Mouse (Mus musculus): ENCODE data around the gene Lipe. TPM values are rescaled to one million over a fixed set of nuclear protein-coding genes. Genes with fewer than 3 reads are reported as not detected.

Lipe gene
- total and polyA plus RNA-seq, 2 experiments from 2014 or later: 6.9 to 11.6 TPM

DNA sequence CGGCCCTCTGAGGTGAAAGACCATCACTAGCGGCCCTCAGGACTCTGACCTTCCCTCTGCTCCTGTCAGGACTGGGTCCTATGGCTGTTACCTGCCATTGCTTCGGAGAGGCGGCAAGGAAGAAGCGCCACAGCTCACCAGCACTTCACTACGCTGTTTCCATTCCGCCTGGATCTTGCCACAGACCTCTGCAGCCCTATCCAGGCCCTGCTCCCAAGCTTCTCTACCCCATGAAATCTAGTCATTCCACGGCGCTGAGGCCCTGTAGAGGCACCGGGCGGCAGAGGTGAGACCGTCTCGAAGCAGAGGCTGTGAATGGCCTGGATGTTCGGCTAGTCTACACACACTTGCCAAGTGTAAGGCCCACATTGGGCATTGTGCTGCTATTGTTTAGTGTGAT, 1.9 kb downstream of the Lipe start:
- H3K27me3 ChIP-seq (ENCODE audit: insufficient read depth, low read length): no peaks in the 10 kb centered on the region
- H3K4me2 ChIP-seq (ENCODE audit: low read depth, low read length, poor library complexity, severe bottlenecking): peak overlapping the region; percentile 57
- DNase-seq (ENCODE audit: low spot score) (no peak), ATAC-seq (ENCODE audit: low FRiP score) (no peak)
- H3K4me1 ChIP-seq (ENCODE audit: insufficient read depth, low read length): peaks cover 4% of the 10 kb centered on the region; the same call in 1 of the 2 replicates
- no peaks in the 10 kb centered on the region for H3K36me3 ChIP-seq (ENCODE audit: insufficient read depth, low read length)
- peak overlapping the region; percentile 67 for H3K4me3 ChIP-seq (ENCODE audit: low read depth, low read length)
- no peak for TF ChIP-seq CTCF (IDR thresholded peaks at IDR 0.05)
- no peak overlapping the region for H3K27ac ChIP-seq (ENCODE audit: low read depth, low read length)
- H3K9ac ChIP-seq (replicated peaks; ENCODE audit: low read length, poor library complexity, severe bottlenecking): no peak overlapping the region
- WGBS: 89% methylated on average over 14 of the region's 14 CpGs
- H3K9me3 ChIP-seq (ENCODE audit: low read length): no peaks in the 10 kb centered on the region

DNA sequence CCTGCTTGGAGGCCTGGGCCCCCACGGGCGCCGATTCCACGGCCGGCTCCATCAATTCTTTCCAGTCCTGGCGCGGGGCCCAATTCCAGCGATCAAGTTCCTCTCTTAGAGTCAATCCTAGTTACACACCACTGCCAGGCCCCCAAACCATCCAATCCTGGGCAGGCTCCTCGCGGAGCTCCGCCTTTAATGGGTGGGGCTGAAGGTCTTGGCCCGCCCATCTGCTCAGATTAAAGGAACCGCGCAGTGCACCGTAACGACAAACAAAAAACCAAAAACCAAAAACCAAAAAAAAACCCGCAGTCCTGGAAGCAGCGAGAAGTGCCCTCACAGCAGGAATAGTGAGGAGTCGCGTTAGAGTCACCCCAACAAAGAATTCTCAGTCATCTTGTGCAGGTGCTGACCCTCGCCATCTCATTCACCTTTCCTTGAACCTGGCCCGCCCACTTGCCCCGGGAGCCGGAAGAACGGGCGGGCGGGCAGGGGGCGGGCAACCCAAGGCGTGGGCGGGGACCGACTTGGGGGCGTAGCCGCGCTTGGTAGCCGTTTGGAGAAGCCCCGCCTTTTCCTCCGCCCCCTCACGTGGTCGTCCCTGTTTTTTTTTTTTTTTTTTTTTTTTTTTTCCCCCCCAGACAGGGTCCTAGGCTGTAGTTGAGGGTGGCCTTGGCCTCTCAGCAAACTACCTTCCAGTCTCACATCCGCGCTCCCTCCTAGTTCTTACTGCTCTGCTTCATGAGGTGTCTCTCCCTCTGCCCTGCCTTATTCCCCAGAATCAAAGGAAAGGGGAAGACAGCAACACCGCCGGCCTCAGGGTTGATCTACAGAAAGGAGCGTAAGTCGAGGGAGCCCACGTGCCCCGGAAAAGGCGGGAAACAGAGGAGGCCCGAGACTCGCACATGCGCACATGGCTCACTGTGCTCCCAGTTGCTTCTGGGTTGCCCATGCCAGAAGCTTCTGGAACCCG, 2.7 kb downstream of the Lipe start:
- no peak for TF ChIP-seq CTCF (IDR thresholded peaks at IDR 0.05)
- peak; percentile 98 for DNase-seq (ENCODE audit: low spot score)
- 5% methylated on average over 45 of the region's 52 CpGs for WGBS
- H3K4me2 ChIP-seq (ENCODE audit: low read depth, low read length, poor library complexity, severe bottlenecking): peak overlapping the region; percentile 57
- H3K4me1 ChIP-seq (ENCODE audit: insufficient read depth, low read length): peaks cover 4% of the 10 kb centered on the region; the same call in 1 of the 2 replicates
- H3K4me3 ChIP-seq (ENCODE audit: low read depth, low read length): peak overlapping the region; percentile 67
- H3K27ac ChIP-seq (ENCODE audit: low read depth, low read length): peak overlapping the region; percentile 62; the same call in 1 of the 2 replicates
- H3K36me3 ChIP-seq (ENCODE audit: insufficient read depth, low read length): no peaks in the 10 kb centered on the region
- peak; percentile 97 for ATAC-seq (ENCODE audit: low FRiP score)
- no peaks in the 10 kb centered on the region for H3K27me3 ChIP-seq (ENCODE audit: insufficient read depth, low read length)
- no peaks in the 10 kb centered on the region for H3K9me3 ChIP-seq (ENCODE audit: low read length)
- peak overlapping the region; percentile 61 for H3K9ac ChIP-seq (replicated peaks; ENCODE audit: low read length, poor library complexity, severe bottlenecking)

DNA sequence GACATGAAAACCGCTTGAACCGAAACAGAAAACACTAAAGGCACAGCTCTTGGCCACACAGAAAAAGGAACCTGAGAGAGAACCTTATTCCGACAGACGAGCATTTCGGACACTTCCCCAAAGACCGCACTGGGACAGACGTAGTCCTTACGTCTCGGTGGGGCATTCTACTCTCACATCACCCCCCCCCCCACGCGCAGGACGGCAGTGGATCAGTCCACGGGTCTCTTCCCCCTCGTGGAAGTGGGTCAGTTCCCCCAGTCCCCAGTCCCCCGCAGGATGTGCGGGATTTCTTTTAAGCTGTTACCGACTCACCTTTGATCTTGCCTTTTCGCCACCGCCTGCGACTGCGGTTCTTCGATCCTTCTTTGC, 3.3 kb downstream of the Lipe start:
- H3K36me3 ChIP-seq (ENCODE audit: insufficient read depth, low read length): no peaks in the 10 kb centered on the region
- no peaks in the 10 kb centered on the region for H3K27me3 ChIP-seq (ENCODE audit: insufficient read depth, low read length)
- peak overlapping the region; percentile 61 for H3K9ac ChIP-seq (replicated peaks; ENCODE audit: low read length, poor library complexity, severe bottlenecking)
- no peaks in the 10 kb centered on the region for H3K9me3 ChIP-seq (ENCODE audit: low read length)
- peak overlapping the region; percentile 57 for H3K4me2 ChIP-seq (ENCODE audit: low read depth, low read length, poor library complexity, severe bottlenecking)
- ATAC-seq (ENCODE audit: low FRiP score) (peak; percentile 60), DNase-seq (ENCODE audit: low spot score) (no peak)
- H3K4me1 ChIP-seq (ENCODE audit: insufficient read depth, low read length): peaks cover 4% of the 10 kb centered on the region; the same call in 1 of the 2 replicates
- H3K4me3 ChIP-seq (ENCODE audit: low read depth, low read length): peak overlapping the region; percentile 67
- 0% methylated on average over 22 of the region's 22 CpGs for WGBS
- TF ChIP-seq CTCF (IDR thresholded peaks at IDR 0.05): no peak
- peak overlapping the region; percentile 62 for H3K27ac ChIP-seq (ENCODE audit: low read depth, low read length)

GRCm38 (mm10) chr7:25394754-25395153, 3.8 kb downstream of the Lipe start:
- H3K4me1 ChIP-seq (ENCODE audit: insufficient read depth, low read length): peaks cover 4% of the 10 kb centered on the region; the same call in 1 of the 2 replicates
- no peaks in the 10 kb centered on the region for H3K36me3 ChIP-seq (ENCODE audit: insufficient read depth, low read length)

DNA sequence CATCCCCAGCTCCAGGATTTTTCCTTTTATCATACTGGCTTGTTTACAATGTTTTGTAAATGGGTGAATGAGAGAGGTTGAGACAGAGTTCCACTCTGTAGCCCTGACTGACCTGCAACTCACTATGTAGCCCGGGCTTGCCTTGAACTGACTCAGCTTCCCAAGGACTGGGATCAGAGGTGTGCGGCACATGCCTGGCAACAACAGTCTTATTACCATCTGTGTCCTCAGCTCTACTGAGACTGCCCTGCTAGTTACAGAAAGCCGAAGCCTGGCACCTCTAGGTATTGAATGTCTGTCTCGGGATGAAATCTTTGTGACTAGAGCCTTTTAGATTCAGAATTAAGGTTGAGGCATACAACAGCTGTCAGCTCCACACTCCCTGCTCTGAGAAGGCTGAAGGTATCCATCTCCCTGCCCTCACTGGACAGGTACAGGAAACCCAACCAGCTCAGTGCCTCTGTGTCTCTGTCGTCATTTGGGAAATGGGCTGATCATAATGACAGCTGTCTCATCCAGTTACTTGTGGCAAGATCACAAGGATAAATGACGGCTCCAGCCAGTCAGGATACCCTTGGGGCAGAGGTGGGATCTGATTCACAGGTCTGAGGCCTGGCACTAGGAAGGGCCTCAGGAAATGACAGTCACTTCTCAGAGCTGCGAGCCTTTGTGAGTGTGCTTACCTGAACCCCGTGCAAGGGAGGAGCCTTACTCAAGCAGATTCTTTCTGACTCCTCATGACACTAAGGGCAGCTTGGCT, 4.9 kb downstream of the Lipe start:
- no peak for TF ChIP-seq CTCF (IDR thresholded peaks at IDR 0.05)

More at GRCm38 (mm10) chr7:25394754-25395153, 3.8 kb downstream of the Lipe start:
- Histone ChIP-seq H3K9me3 (ENCODE audit: low read length) (no peaks in the 10 kb centered on the region), H3K4me3 (ENCODE audit: low read depth, low read length) (peak overlapping the region; percentile 67), H3K27ac (ENCODE audit: low read depth, low read length) (peak overlapping the region; percentile 62), H3K27me3 (ENCODE audit: insufficient read depth, low read length) (no peaks in the 10 kb centered on the region), H3K4me2 (ENCODE audit: low read depth, low read length, poor library complexity, severe bottlenecking) (peak overlapping the region; percentile 57), H3K9ac (replicated peaks; ENCODE audit: low read length, poor library complexity, severe bottlenecking) (peak overlapping the region; percentile 61)
- no peak for ATAC-seq (ENCODE audit: low FRiP score)
- DNase-seq (ENCODE audit: low spot score): no peak
- no peak for TF ChIP-seq CTCF (IDR thresholded peaks at IDR 0.05)
- WGBS: 12% methylated on average over 7 of the region's 7 CpGs

More for the DNA sequence above, 4.9 kb downstream of the Lipe start:
- Histone ChIP-seq H3K4me2 (ENCODE audit: low read depth, low read length, poor library complexity, severe bottlenecking) (peak overlapping the region; percentile 57), H3K27ac (ENCODE audit: low read depth, low read length) (no peak overlapping the region), H3K9ac (replicated peaks; ENCODE audit: low read length, poor library complexity, severe bottlenecking) (no peak overlapping the region), H3K36me3 (ENCODE audit: insufficient read depth, low read length) (peaks cover 5% of the 10 kb centered on the region; the same call in 1 of the 2 replicates), H3K4me1 (ENCODE audit: insufficient read depth, low read length) (peaks cover 4% of the 10 kb centered on the region; the same call in 1 of the 2 replicates), H3K27me3 (ENCODE audit: insufficient read depth, low read length) (no peaks in the 10 kb centered on the region), H3K9me3 (ENCODE audit: low read length) (no peaks in the 10 kb centered on the region), H3K4me3 (ENCODE audit: low read depth, low read length) (peak overlapping the region; percentile 67)
- WGBS: 77% methylated on average over 8 of the region's 8 CpGs
- ATAC-seq (ENCODE audit: low FRiP score) (no peak), DNase-seq (ENCODE audit: low spot score) (no peak)

Data from midbrain, postnatal 0 days (tissue).